Mouse (Mus musculus): Measurements from ENCODE around the gene Gpr62. TPM values are rescaled to one million over a fixed set of nuclear protein-coding genes. Genes with fewer than 3 reads are reported as not detected.

Gpr62 gene
- total and polyA plus RNA-seq, 3 experiments = 0.04 to 0.11 TPM; not detected in 1

DNA sequence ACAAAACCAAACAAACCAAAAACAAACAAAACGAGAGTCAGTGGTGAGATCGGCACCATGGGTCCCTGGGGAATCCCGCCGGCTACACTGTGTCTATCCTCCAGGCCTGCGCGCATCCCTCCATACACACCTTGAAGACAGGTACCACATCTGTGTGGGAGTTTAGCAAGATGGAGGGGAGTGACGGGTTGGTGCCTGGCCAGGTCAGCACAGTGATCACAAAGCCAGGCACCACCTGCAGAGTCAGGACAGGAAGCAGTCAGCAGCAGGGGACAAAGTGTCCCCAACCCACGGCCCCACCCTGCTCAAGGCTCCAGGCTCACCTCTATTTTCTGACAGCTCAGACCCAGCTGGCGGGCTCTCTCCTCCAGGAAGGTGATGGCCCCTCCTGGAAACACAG is 29.2 kb downstream of the Gpr62 start:
- in situ Hi-C loops (cut with MboI; ENCODE audit: low pct_ligation_motif_present, low pct_unique_long_range_greater_than_20kb, low sequenced_read_pairs) = loop anchor here (5.0 kb wide), 1 partner anchor 41 kb away; the partner anchor contains the start of genes Parp3 and Rrp9
- Histone ChIP-seq H3K79me2 (replicated peaks; ENCODE audit: control insufficient read depth, extremely low read depth, insufficient read depth, poor library complexity, severe bottlenecking) (peaks cover 14% of the 10 kb centered on the region), H3K27ac (ENCODE audit: insufficient read depth, low read depth) (no peak overlapping the region), H3K9ac (ENCODE audit: insufficient read depth, low read depth) (peak overlapping the region; percentile 15; the same call in 1 of the 2 replicates), H3K4me2 (ENCODE audit: insufficient read depth, low read depth, poor library complexity, severe bottlenecking) (peak overlapping the region; percentile 76), H3K4me3 (replicated peaks in 1 of 3; ENCODE audit: low read depth in 2 of 3, low read length in 2 of 3, poor library complexity in 1 of 3) (peak overlapping the region in 2 of 3 experiments; percentile 34 to 55), H3K36me3 (replicated peaks in 1 of 2; ENCODE audit: control insufficient read depth in 1 of 2, insufficient read depth in 1 of 2, low read length in 1 of 2) (peaks cover 37 to 62% of the 10 kb centered on the region in 2 experiments), H3K4me1 (ENCODE audit: control insufficient read depth in 1 of 2, insufficient read depth in 2 of 2) (peaks cover 11 to 47% of the 10 kb centered on the region in 2 experiments), H3K27me3 (replicated peaks) (no peaks in the 10 kb centered on the region), H3K9me3 (replicated peaks; ENCODE audit: low read length) (no peaks in the 10 kb centered on the region)
- dilution Hi-C loops (cut with MboI; ENCODE audit: extremely low pct_ligation_motif_present, extremely low pct_unique_long_range_greater_than_20kb, low sequenced_read_pairs) = no loop called here
- DNase-seq (ENCODE audit: extremely low read depth) = no peak
- TF ChIP-seq MEF2A (IDR thresholded peaks at IDR 0.05; ENCODE audit: borderline replicate concordance, low read depth, low read length) (no peak), CHD2 (IDR thresholded peaks at IDR 0.05; ENCODE audit: low read length) (no peak), POLR2A (IDR thresholded peaks at IDR 0.05; ENCODE audit: low read depth, low read length) (no peak), MAFK (IDR thresholded peaks at IDR 0.05; ENCODE audit: insufficient replicate concordance, low read length) (no peak), TBP (conservative IDR thresholded peaks at IDR 0.05; ENCODE audit: low read depth, low read length) (no peak), GABPA (IDR thresholded peaks at IDR 0.05; ENCODE audit: insufficient replicate concordance, low read depth, low read length) (no peak), EP300 (IDR thresholded peaks at IDR 0.05; ENCODE audit: low read length) (no peak), ZC3H11A (IDR thresholded peaks at IDR 0.05; ENCODE audit: low read depth, low read length) (no peak), ETS1 (conservative IDR thresholded peaks at IDR 0.05; ENCODE audit: low read depth, low read length) (no peak)

DNA sequence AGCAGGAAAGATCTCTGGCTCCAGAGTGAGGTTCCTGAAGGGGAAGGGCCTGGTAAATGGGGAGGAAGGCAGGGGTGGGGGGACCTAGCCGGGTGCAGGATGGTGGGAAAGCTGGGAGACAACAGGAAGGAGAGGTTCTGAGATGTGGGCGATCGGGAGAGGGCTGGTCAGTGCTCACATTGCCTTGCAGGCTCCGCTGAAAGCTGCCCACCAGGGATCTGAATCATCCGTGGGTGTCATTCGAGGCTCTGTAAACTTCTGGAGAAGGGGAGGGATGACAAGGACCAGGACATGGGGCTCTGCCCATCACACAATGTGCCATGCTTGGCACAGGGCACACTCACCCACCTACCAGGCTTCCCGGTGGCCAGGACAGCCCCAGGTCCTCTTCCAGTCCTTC is 32.3 kb downstream of the Gpr62 start:
- no peaks in the 10 kb centered on the region for H3K27me3 ChIP-seq (replicated peaks)
- H3K4me2 ChIP-seq (ENCODE audit: insufficient read depth, low read depth, poor library complexity, severe bottlenecking) = no peak overlapping the region
- TF ChIP-seq TCF12 (IDR thresholded peaks at IDR 0.05; ENCODE audit: low read depth, low read length) (no peak), MYC (IDR thresholded peaks at IDR 0.05; ENCODE audit: low read depth, low read length) (no peak)
- H3K9me3 ChIP-seq (replicated peaks; ENCODE audit: low read length) = no peaks in the 10 kb centered on the region
- H3K27ac ChIP-seq (ENCODE audit: insufficient read depth, low read depth) = no peak overlapping the region
- H3K79me2 ChIP-seq (replicated peaks; ENCODE audit: control insufficient read depth, extremely low read depth, insufficient read depth, poor library complexity, severe bottlenecking) = peaks cover 34% of the 10 kb centered on the region
- in situ Hi-C loops (cut with MboI; ENCODE audit: low pct_ligation_motif_present, low pct_unique_long_range_greater_than_20kb, low sequenced_read_pairs) = no loop called here
- H3K36me3 ChIP-seq (replicated peaks in 1 of 2; ENCODE audit: control insufficient read depth in 1 of 2, insufficient read depth in 1 of 2, low read length in 1 of 2) = peaks cover 49 to 63% of the 10 kb centered on the region in 2 experiments
- DNase-seq (ENCODE audit: extremely low read depth) = no peak
- H3K4me3 ChIP-seq (replicated peaks in 1 of 3; ENCODE audit: low read depth in 2 of 3, low read length in 2 of 3, poor library complexity in 1 of 3) = no peak overlapping the region
- dilution Hi-C loops (cut with MboI; ENCODE audit: extremely low pct_ligation_motif_present, extremely low pct_unique_long_range_greater_than_20kb, low sequenced_read_pairs) = no loop called here
- peaks cover 13 to 52% of the 10 kb centered on the region in 2 experiments for H3K4me1 ChIP-seq (ENCODE audit: control insufficient read depth in 1 of 2, insufficient read depth in 2 of 2)
- no peak overlapping the region for H3K9ac ChIP-seq (ENCODE audit: insufficient read depth, low read depth)

- H3K27ac ChIP-seq (ENCODE audit: insufficient read depth, low read depth) = peak overlapping the region; percentile 81
- peak overlapping the region; percentile 100 for H3K9ac ChIP-seq (ENCODE audit: insufficient read depth, low read depth)
- dilution Hi-C loops (cut with MboI; ENCODE audit: extremely low pct_ligation_motif_present, extremely low pct_unique_long_range_greater_than_20kb, low sequenced_read_pairs) (no loop called here), in situ Hi-C loops (cut with MboI; ENCODE audit: low pct_ligation_motif_present, low pct_unique_long_range_greater_than_20kb, low sequenced_read_pairs) (no loop called here)
- peaks cover 27% of the 10 kb centered on the region for H3K79me2 ChIP-seq (replicated peaks; ENCODE audit: control insufficient read depth, extremely low read depth, insufficient read depth, poor library complexity, severe bottlenecking)
- H3K4me1 ChIP-seq (ENCODE audit: control insufficient read depth in 1 of 2, insufficient read depth in 2 of 2) = peaks cover 2 to 26% of the 10 kb centered on the region in 2 experiments; a peak in 3 of 4 replicates
- no peaks in the 10 kb centered on the region for H3K9me3 ChIP-seq (replicated peaks; ENCODE audit: low read length)
- H3K4me3 ChIP-seq (replicated peaks in 1 of 3; ENCODE audit: low read depth in 2 of 3, low read length in 2 of 3, poor library complexity in 1 of 3) = peak overlapping the region; percentile 81 to 100 (median 95)
- H3K4me2 ChIP-seq (ENCODE audit: insufficient read depth, low read depth, poor library complexity, severe bottlenecking) = peak overlapping the region; percentile 85; the same call in 1 of the 2 replicates
- TF ChIP-seq CHD1 (IDR thresholded peaks at IDR 0.05; ENCODE audit: low read depth, low read length) (0 out of 2 replicates have a peak, but pooled peaks have one; percentile 77), E2F4 (IDR thresholded peaks at IDR 0.05; ENCODE audit: insufficient replicate concordance, low read depth, low read length) (no peak), RAD21 (IDR thresholded peaks at IDR 0.05; ENCODE audit: low read depth, low read length) (no peak)
- DNase-seq (ENCODE audit: extremely low read depth) = no peak
- H3K36me3 ChIP-seq (replicated peaks in 1 of 2; ENCODE audit: control insufficient read depth in 1 of 2, insufficient read depth in 1 of 2, low read length in 1 of 2) = peaks cover 43 to 47% of the 10 kb centered on the region in 2 experiments
- H3K27me3 ChIP-seq (replicated peaks) = no peaks in the 10 kb centered on the region
Measured at GRCm38 (mm10) chr9:106430015-106430264, 35.8 kb downstream of the Gpr62 start.

All from CH12.LX (cell line).